Mouse (Mus musculus): ENCODE measurements around the gene Tln1. TPM values are rescaled to one million over a fixed set of nuclear protein-coding genes. Genes with fewer than 3 reads are reported as not detected.
"Not testable (repeated sequence)": the region's sequence is repeated elsewhere in the genome, so short reads cannot be mapped to it uniquely, and the experiment has no call there.

Tln1 gene
- polyA plus RNA-seq, 1 experiment from 2014 or later, result 42.1 TPM

GRCm38 (mm10) chr4:43490801-43491200, 71.7 kb downstream of the Tln1 start:
- no peak overlapping the region for H3K4me2 ChIP-seq (ENCODE audit: low read depth)
- H3K36me3 ChIP-seq (ENCODE audit: control insufficient read depth, insufficient read depth, low read length), result no peaks in the 10 kb centered on the region
- WGBS, result 81% methylated on average over 5 of the region's 5 CpGs
- no peak overlapping the region for H3K9ac ChIP-seq (ENCODE audit: low read length)
- H3K27ac ChIP-seq (ENCODE audit: low read depth, low read length), result no peak overlapping the region
- H3K4me3 ChIP-seq (ENCODE audit: low read depth, low read length), result no peak overlapping the region
- no peaks in the 10 kb centered on the region for H3K9me3 ChIP-seq (ENCODE audit: control insufficient read depth, low read length)
- ATAC-seq (ENCODE audit: insufficient read depth, low FRiP score, low TSS enrichment), result no peak
- H3K27me3 ChIP-seq (ENCODE audit: control insufficient read depth, insufficient read depth, low read length), result no peaks in the 10 kb centered on the region
- DNase-seq (ENCODE audit: low spot score), result no peak
- H3K4me1 ChIP-seq (ENCODE audit: control insufficient read depth, insufficient read depth, low read length), result peaks cover 6% of the 10 kb centered on the region

DNA sequence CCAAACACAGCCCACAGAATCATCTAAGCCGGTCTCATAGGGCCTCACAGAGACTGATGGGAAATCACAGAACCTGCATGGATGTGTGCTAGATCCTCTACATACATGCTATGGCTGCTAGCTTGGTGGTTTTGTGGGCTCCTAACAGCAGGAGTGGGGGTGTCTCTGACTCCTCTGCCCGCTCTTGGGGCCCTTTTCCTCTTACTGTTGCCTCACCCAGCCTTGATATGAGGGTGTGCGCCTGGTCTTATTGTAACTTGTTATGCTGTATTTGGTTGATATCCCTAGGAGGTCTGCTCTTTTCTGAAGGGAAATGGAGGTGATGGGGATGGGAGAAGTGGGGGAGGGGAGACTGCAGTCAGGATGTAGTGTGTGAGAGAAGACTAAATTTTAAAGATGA, 72.9 kb downstream of the Tln1 start:
- H3K27me3 ChIP-seq (ENCODE audit: control insufficient read depth, insufficient read depth, low read length), result no peaks in the 10 kb centered on the region
- peaks cover 6% of the 10 kb centered on the region for H3K4me1 ChIP-seq (ENCODE audit: control insufficient read depth, insufficient read depth, low read length)
- DNase-seq (ENCODE audit: low spot score) (no peak), ATAC-seq (ENCODE audit: insufficient read depth, low FRiP score, low TSS enrichment) (no peak)
- 92% methylated on average over 3 of the region's 3 CpGs for WGBS
- no peaks in the 10 kb centered on the region for H3K36me3 ChIP-seq (ENCODE audit: control insufficient read depth, insufficient read depth, low read length)
- H3K4me3 ChIP-seq (ENCODE audit: low read depth, low read length), result no peak overlapping the region
- H3K9ac ChIP-seq (ENCODE audit: low read length), result no peak overlapping the region
- no peaks in the 10 kb centered on the region for H3K9me3 ChIP-seq (ENCODE audit: control insufficient read depth, low read length)
- no peak overlapping the region for H3K27ac ChIP-seq (ENCODE audit: low read depth, low read length)
- H3K4me2 ChIP-seq (ENCODE audit: low read depth), result no peak overlapping the region

- WGBS, result 89% methylated on average over 5 of the region's 5 CpGs
- H3K36me3 ChIP-seq (ENCODE audit: control insufficient read depth, insufficient read depth, low read length); ATAC-seq (ENCODE audit: insufficient read depth, low FRiP score, low TSS enrichment); H3K4me3 ChIP-seq (ENCODE audit: low read depth, low read length); H3K4me1 ChIP-seq (ENCODE audit: control insufficient read depth, insufficient read depth, low read length); H3K9ac ChIP-seq (ENCODE audit: low read length); H3K9me3 ChIP-seq (ENCODE audit: control insufficient read depth, low read length); H3K27me3 ChIP-seq (ENCODE audit: control insufficient read depth, insufficient read depth, low read length); DNase-seq (ENCODE audit: low spot score); H3K4me2 ChIP-seq (ENCODE audit: low read depth); H3K27ac ChIP-seq (ENCODE audit: low read depth, low read length): not testable (repeated sequence)
Measured at GRCm38 (mm10) chr4:43485666-43486065, 76.8 kb downstream of the Tln1 start.

GRCm38 (mm10) chr4:43483535-43484091, 78.9 kb downstream of the Tln1 start, which contains the start of gene Sit1:
Gene Sit1 (minus strand): TSS chr4:43483734.
- Histone ChIP-seq H3K4me3 (ENCODE audit: low read depth, low read length) (no peak within 1 kb of the TSS), H3K27ac (ENCODE audit: low read depth, low read length) (no peak within 1 kb of the TSS), H3K27me3 (ENCODE audit: control insufficient read depth, insufficient read depth, low read length) (no peaks in the 10 kb centered on the region), H3K36me3 (ENCODE audit: control insufficient read depth, insufficient read depth, low read length) (no peaks in the 10 kb centered on the region), H3K4me1 (ENCODE audit: control insufficient read depth, insufficient read depth, low read length) (no peaks in the 10 kb centered on the region), H3K9ac (ENCODE audit: low read length) (no peak within 1 kb of the TSS), H3K9me3 (ENCODE audit: control insufficient read depth, low read length) (no peaks in the 10 kb centered on the region), H3K4me2 (ENCODE audit: low read depth) (no peak within 1 kb of the TSS)
- DNase-seq (ENCODE audit: low spot score) (no peak), ATAC-seq (ENCODE audit: insufficient read depth, low FRiP score, low TSS enrichment) (no peak)
- WGBS, result 70% methylated on average over 12 of the region's 12 CpGs

DNA sequence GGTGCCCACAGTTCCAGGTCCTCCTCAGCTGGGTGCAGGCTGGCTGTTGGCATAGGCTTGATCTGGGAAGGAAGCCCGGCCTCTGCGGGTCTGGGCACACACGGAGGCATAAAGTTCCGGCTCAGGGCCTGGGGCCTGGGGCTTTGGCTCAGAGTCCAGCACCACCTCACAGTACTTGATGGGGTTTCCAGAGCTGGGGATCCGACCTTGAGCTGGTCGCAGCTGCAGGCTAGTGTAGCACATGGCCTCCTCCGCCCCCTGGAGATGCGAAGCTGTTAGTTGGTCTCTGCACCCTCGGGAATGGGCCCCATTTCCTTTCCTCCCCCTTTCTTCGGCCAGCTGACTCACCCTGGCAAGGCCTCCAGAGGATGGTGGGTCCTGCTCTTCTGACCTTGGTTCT, 79.9 kb downstream of the Tln1 start:
- no peak overlapping the region for H3K27ac ChIP-seq (ENCODE audit: low read depth, low read length)

GRCm38 (mm10) chr4:43481894-43482456, 80.5 kb downstream of the Tln1 start:
- Histone ChIP-seq H3K4me3 (ENCODE audit: low read depth, low read length) (no peak overlapping the region), H3K27ac (ENCODE audit: low read depth, low read length) (no peak overlapping the region), H3K9ac (ENCODE audit: low read length) (no peak overlapping the region), H3K36me3 (ENCODE audit: control insufficient read depth, insufficient read depth, low read length) (no peaks in the 10 kb centered on the region), H3K4me2 (ENCODE audit: low read depth) (no peak overlapping the region), H3K27me3 (ENCODE audit: control insufficient read depth, insufficient read depth, low read length) (no peaks in the 10 kb centered on the region), H3K4me1 (ENCODE audit: control insufficient read depth, insufficient read depth, low read length) (no peaks in the 10 kb centered on the region), H3K9me3 (ENCODE audit: control insufficient read depth, low read length) (no peaks in the 10 kb centered on the region)
- ATAC-seq (ENCODE audit: insufficient read depth, low FRiP score, low TSS enrichment) (no peak), DNase-seq (ENCODE audit: low spot score) (no peak)
- WGBS, result 74% methylated on average over 7 of the region's 7 CpGs

More for the DNA sequence above, 79.9 kb downstream of the Tln1 start:
- H3K4me2 ChIP-seq (ENCODE audit: low read depth), result no peak overlapping the region
- H3K9ac ChIP-seq (ENCODE audit: low read length), result no peak overlapping the region
- no peaks in the 10 kb centered on the region for H3K4me1 ChIP-seq (ENCODE audit: control insufficient read depth, insufficient read depth, low read length)
- H3K9me3 ChIP-seq (ENCODE audit: control insufficient read depth, low read length), result no peaks in the 10 kb centered on the region
- H3K36me3 ChIP-seq (ENCODE audit: control insufficient read depth, insufficient read depth, low read length), result no peaks in the 10 kb centered on the region
- no peak overlapping the region for H3K4me3 ChIP-seq (ENCODE audit: low read depth, low read length)
- WGBS, result 74% methylated on average over 10 of the region's 10 CpGs
- no peak for DNase-seq (ENCODE audit: low spot score)
- no peak for ATAC-seq (ENCODE audit: insufficient read depth, low FRiP score, low TSS enrichment)
- H3K27me3 ChIP-seq (ENCODE audit: control insufficient read depth, insufficient read depth, low read length), result no peaks in the 10 kb centered on the region

Other genes starting within 250 kb of the Tln1 start
- gene Rusc2, start 180.7 kb downstream of the Tln1 start, polyA plus RNA-seq (2014; fragmentation: Nextera tagmentation; extraction: Ambion mirVana), result 17.9 and 20.0 TPM in 2 replicates
- gene Fam166b, start 133.6 kb downstream of the Tln1 start, polyA plus RNA-seq (2014; fragmentation: Nextera tagmentation; extraction: Ambion mirVana), result 0.20 TPM in 1 of 2 replicates, not detected in the other
- 8.6 and 9.5 TPM in 2 replicates for gene Tesk1, start 120.8 kb downstream of the Tln1 start, polyA plus RNA-seq (2014; fragmentation: Nextera tagmentation; extraction: Ambion mirVana)
- gene Cd72, start 108.1 kb downstream of the Tln1 start, polyA plus RNA-seq (2014; fragmentation: Nextera tagmentation; extraction: Ambion mirVana), result 2.1 and 2.8 TPM in 2 replicates
- not detected in 2 replicates for gene Sit1, start 79.0 kb downstream of the Tln1 start, polyA plus RNA-seq (2014; fragmentation: Nextera tagmentation; extraction: Ambion mirVana)
- 46.6 and 55.9 TPM in 2 replicates for gene Ccdc107, start 69.8 kb downstream of the Tln1 start, polyA plus RNA-seq (2014; fragmentation: Nextera tagmentation; extraction: Ambion mirVana)
- gene Arhgef39, start 63.0 kb downstream of the Tln1 start, polyA plus RNA-seq (2014; fragmentation: Nextera tagmentation; extraction: Ambion mirVana), result 36.7 and 39.3 TPM in 2 replicates
- 0.23 and 0.44 TPM in 2 replicates for gene Car9, start 55.7 kb downstream of the Tln1 start, polyA plus RNA-seq (2014; fragmentation: Nextera tagmentation; extraction: Ambion mirVana)
- gene Tpm2, start 38.9 kb downstream of the Tln1 start, polyA plus RNA-seq (2014; fragmentation: Nextera tagmentation; extraction: Ambion mirVana), result 101 and 127 TPM in 2 replicates
- 56.0 and 62.5 TPM in 2 replicates for gene Creb3, start 359 bp downstream of the Tln1 start, polyA plus RNA-seq (2014; fragmentation: Nextera tagmentation; extraction: Ambion mirVana)
- 26.5 and 32.1 TPM in 2 replicates for gene Rgp1, start 16.0 kb upstream of the Tln1 start, polyA plus RNA-seq (2014; fragmentation: Nextera tagmentation; extraction: Ambion mirVana)
- gene Gba2, start 16.2 kb upstream of the Tln1 start, polyA plus RNA-seq (2014; fragmentation: Nextera tagmentation; extraction: Ambion mirVana), result 29.8 and 30.8 TPM in 2 replicates
- gene Msmp, start 21.8 kb upstream of the Tln1 start, polyA plus RNA-seq (2014; fragmentation: Nextera tagmentation; extraction: Ambion mirVana), result 1.8 and 2.4 TPM in 2 replicates
- gene Npr2, start 69.2 kb upstream of the Tln1 start, polyA plus RNA-seq (2014; fragmentation: Nextera tagmentation; extraction: Ambion mirVana), result 29.0 and 37.4 TPM in 2 replicates
- 0.89 and 1.1 TPM in 2 replicates for gene Spag8, start 90.9 kb upstream of the Tln1 start, polyA plus RNA-seq (2014; fragmentation: Nextera tagmentation; extraction: Ambion mirVana)
- 63.8 and 65.4 TPM in 2 replicates for gene Hint2, start 93.8 kb upstream of the Tln1 start, polyA plus RNA-seq (2014; fragmentation: Nextera tagmentation; extraction: Ambion mirVana)
- 5.4 and 5.7 TPM in 2 replicates for gene Tmem8b, start 106.3 kb upstream of the Tln1 start, polyA plus RNA-seq (2014; fragmentation: Nextera tagmentation; extraction: Ambion mirVana)
- 2.4 and 3.4 TPM in 2 replicates for gene Fam221b, start 106.5 kb upstream of the Tln1 start, polyA plus RNA-seq (2014; fragmentation: Nextera tagmentation; extraction: Ambion mirVana)
- gene Olfr70, start 138.1 kb upstream of the Tln1 start, polyA plus RNA-seq (2014; fragmentation: Nextera tagmentation; extraction: Ambion mirVana), result not detected in 2 replicates
- not detected in 2 replicates for gene Olfr71, start 147.6 kb upstream of the Tln1 start, polyA plus RNA-seq (2014; fragmentation: Nextera tagmentation; extraction: Ambion mirVana)
- 0.22 TPM in 1 of 2 replicates, not detected in the other for gene Hrct1, start 164.5 kb upstream of the Tln1 start, polyA plus RNA-seq (2014; fragmentation: Nextera tagmentation; extraction: Ambion mirVana)
- not detected in 2 replicates for gene Spaar, start 167.3 kb upstream of the Tln1 start, polyA plus RNA-seq (2014; fragmentation: Nextera tagmentation; extraction: Ambion mirVana)
- gene Olfr159, start 208.3 kb upstream of the Tln1 start, polyA plus RNA-seq (2014; fragmentation: Nextera tagmentation; extraction: Ambion mirVana), result not detected in 2 replicates